Mouse (Mus musculus) E14TG2a.4 (cell line): ENCODE results near the gene St6galnac4.

ENCODE experiments used
- CTCF ChIP-seq: conservative IDR thresholded peaks from 2 replicates; pipeline ENCODE4 v1.5.1; 2014; ENCODE audit warnings: low read length
- NANOG ChIP-seq: IDR thresholded peaks from 2 replicates; pipeline ENCODE4 v1.6.1; 2014; ENCODE audit warnings: borderline replicate concordance, low read length, mixed read lengths
- POU5F1 ChIP-seq: IDR thresholded peaks from 2 replicates; pipeline ENCODE4 v1.6.1; 2014; ENCODE audit warnings: low read length, borderline replicate concordance

GRCm38 (mm10) chr2:32576532-32576931 is 10.4 kb upstream of the St6galnac4 start:
- TF ChIP-seq CTCF (no peak), NANOG (no peak), POU5F1 (no peak)
